Mouse (Mus musculus): ENCODE measurements around the gene Disc1.

DNA sequence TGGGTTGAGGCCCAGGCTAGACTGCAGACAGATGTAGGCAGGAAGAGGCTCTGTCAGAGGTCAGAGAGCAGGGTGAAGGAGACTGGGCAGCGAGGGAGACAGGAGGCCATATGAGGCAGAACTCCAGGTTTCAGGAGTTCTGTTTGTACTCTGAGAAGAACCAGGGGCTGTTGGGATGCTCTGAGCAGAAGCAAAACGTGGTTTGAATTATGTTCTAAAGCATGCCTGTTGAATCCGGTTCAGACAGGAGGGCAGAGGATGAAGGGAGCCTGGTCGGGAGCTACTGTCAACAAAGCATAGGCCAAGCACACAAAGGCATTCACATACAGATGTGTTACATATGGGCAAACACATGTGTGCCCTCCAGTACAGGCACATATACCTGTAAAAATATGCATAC, 230.9 kb downstream of the Disc1 start:
- TF ChIP-seq CTCF (IDR thresholded peaks at IDR 0.05; ENCODE audit: extremely low read depth, insufficient read depth, insufficient read length, insufficient replicate concordance) (no peak), POLR2A (IDR thresholded peaks at IDR 0.05; ENCODE audit: low read depth, low read length) (no peak)
